Mouse (Mus musculus): ENCODE measurements around the gene Rab21. TPM values are rescaled to one million over a fixed set of nuclear protein-coding genes. Genes with fewer than 3 reads are reported as not detected.
"Not testable (repeated sequence)": the region's sequence is repeated elsewhere in the genome, so short reads cannot be mapped to it uniquely, and the experiment has no call there.

Gene Rab21
- total RNA-seq, 2 experiments from 2014 or later: 49.5 to 102 TPM

GRCm38 (mm10) chr10:115329010-115329530 lies 13.7 kb upstream of the Rab21 start:
- ATAC-seq (replicated peaks; ENCODE audit: poor library complexity): no peak

DNA sequence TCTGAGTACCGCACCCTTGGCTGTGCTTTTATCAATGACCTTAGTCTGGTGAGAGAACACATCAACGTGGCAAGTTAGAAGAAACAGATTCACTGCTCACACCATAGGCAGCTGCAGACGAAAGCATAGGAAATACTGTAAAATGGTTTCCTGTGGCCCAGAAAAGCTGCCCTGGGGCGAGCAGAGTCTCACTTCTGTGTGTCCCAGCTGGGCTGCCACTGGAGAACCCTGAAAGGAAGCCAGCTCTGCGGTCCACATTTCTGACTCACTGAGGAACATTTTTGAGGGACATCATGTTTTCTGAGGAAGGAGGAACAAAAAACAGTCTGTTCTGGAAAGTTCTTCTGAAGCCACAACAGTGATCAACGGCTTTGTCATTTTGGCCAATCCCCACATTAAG lies 13.1 kb upstream of the Rab21 start:
- ATAC-seq (replicated peaks; ENCODE audit: poor library complexity): peak; percentile 89

DNA sequence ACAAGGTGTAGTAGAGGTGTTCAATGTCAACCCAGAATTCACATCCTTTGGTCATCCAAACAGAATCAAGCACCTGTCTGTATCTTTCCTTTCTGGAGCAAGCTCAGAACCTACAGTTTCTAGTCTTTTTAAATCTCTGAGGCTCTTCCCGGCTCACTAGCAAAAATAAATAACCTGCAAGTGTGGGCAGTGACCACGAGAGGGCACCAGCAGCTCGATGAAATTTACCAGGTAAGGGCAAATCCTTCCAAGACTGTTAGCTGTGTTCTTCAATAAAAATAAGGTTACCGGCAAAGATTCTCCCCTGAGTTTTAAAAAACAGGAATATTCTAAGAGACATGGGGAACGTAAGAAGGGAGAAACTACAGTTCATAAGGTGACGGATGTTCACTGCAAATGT lies 7.9 kb upstream of the Rab21 start:
- ATAC-seq (replicated peaks; ENCODE audit: poor library complexity): peak; percentile 80

DNA sequence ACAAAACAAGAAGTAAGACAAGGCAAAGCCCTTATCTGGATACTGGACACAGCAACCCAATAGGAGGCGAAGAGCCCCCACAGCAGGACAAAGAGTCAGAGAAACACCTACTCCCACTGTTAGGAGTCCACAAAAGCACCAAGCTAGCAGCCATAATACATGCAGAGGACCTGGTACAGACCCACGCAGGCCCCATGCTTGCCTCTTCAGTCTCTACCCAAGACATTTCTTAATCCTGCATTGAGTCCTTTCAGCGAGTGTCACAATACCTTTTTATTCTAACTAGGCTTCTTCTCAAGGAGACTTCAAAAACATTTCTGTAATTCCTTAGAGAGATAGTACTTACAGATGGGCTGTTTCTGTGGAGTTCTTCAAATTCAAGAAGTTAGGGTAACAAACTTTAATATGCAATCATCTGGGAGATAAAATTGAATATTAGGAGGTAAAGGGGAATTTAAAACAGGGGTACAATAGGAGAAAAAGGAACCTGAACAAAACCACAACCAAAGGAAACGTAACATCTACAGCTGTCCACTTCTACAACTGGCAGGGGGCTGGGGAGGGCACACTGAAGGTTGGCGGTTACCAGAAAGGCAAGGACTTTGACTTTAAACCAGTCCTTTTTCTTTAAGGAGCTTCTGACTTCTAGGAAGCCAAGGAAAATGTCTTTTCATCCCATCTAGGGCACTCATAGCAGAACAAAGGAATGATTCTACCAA lies 6.1 kb upstream of the Rab21 start:
- peak; percentile 73 for ATAC-seq (replicated peaks; ENCODE audit: poor library complexity)

DNA sequence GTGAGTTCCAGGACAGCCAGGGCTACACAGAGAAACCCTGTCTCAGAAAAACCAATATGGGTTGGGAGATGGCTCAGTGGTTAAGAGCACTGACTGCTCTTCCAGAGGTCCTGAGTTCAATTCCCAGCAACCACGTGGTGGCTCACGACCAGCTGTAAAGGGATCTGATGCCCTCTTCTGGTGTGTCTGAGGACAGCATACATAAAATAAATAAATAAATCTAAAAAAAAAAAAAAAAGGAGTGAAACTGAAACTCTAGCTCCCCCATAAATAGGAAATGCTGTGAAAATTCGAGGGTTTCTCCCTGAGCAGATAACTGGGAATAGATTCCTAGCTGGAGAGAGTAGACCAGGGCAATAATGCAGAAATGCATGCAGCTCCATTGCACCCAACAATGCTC lies 3.0 kb upstream of the Rab21 start:
- not testable (repeated sequence) for ATAC-seq (replicated peaks; ENCODE audit: poor library complexity)

DNA sequence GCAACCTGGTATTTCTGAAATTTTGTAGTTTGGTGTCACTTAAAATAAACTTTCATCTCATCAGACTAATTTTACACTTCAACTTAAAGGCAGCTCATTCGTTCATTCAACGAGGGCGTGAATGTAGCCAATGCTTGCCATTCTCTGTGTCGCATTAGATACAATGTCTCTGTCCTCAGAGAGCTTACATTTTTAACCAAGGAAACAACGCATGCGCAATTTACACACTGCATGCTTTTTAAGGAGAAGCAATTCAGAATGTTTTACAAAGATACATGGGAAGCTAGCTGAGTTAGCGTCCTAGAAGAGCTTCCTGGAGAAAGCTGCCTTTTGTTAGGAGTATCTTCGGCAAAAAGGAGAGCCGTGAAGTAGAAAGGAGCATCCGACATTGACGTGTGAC lies 919 bp upstream of the Rab21 start:
- ATAC-seq (replicated peaks; ENCODE audit: poor library complexity): no peak

- peak; percentile 2; the same call in 1 of the 2 replicates for ATAC-seq (replicated peaks; ENCODE audit: poor library complexity)
Observed at GRCm38 (mm10) chr10:115314582-115315452, 577 bp downstream of the Rab21 start.

DNA sequence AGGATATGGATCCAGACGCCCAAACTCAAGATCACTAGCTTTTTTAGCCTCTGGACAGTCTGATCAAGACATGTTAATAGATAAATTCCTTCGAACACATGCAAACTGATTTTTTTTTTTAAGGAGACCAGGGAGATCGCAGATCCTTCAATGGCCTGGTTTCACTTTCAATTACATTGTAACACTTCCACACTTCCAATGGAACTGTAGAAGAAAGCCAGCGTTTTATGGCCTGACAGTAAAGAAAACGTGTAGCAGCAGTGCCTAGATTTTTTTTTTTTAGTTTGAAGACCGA lies 1.2 kb downstream of the Rab21 start:
- no peak; the same call in 1 of the 2 replicates for ATAC-seq (replicated peaks; ENCODE audit: poor library complexity)

- ATAC-seq (replicated peaks; ENCODE audit: poor library complexity): no peak
Observed at GRCm38 (mm10) chr10:115313641-115314286, 1.6 kb downstream of the Rab21 start.

- ATAC-seq (replicated peaks; ENCODE audit: poor library complexity): no peak
Observed at GRCm38 (mm10) chr10:115312732-115313131, 2.7 kb downstream of the Rab21 start.

DNA sequence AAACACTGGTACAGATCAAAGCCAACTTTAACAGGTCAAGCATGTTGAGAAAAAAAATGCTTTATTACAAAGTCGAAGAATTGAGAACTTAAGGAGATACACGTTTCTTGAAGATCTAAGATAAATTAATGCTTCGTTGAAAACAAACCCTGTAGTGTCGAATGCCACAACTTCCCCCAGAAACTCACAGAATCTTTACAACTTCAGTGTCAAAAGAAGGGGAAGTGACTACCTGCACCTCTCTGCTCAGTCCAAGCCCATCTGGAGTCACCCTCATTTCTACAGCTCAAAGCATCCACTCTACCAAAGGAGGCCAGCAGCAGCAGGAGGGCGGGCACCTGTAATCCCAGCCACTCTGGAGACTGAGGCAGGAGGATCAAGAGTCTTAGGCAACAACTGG lies 3.2 kb downstream of the Rab21 start:
- peak; percentile 26 for ATAC-seq (replicated peaks; ENCODE audit: poor library complexity)

DNA sequence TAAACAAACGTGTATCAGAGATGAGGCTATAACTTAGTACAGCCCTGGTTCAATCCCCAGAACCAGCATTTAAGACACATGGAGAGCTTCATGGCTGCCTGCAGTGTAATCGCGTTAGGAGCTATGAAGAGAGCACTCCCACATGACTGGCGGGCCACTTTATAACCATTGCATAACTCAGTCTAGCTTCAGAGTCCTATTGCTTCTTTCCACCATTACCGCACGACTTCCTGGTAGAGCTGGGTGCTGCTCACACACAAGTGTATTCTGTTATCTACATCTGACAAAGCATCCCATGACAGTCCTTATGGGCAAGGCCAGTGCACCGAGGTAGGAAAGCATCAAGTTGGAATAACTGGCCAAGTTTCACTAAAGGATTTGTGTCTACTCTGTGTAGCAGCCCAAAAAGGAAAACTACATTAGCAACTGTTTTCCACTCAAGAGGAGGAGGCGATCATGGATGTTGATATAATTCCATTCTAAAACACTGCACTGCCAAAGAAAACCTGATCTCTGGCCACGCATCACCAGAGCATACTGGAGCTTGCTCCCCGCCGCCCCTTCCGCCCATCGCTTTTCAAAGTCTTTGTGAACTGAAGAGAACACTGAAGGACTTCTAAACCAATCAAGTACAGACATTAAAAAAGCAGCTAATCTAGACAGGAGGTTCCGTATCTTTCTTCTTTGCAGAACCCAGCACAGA lies 4.0 kb downstream of the Rab21 start:
- peak; percentile 47 for ATAC-seq (replicated peaks; ENCODE audit: poor library complexity)

DNA sequence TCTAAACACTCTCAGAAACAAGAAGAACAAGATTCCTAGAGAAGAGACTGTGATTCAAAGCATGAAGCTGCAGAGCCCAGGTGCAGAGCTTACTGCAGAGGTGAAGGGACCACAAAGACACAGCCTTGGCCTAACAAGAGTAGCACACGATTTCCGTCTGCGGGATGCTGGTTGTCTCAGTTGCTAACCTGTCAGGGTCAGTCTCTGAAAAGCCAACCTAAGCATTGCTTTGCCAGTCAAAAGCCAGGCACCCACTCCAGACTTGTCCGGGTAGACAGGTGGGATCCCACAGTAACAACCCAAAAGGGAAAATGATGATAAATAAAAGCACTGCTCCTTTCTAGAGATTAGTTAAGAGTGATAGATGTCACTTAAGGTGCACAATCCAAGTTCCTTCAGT lies 6.2 kb downstream of the Rab21 start:
- ATAC-seq (replicated peaks; ENCODE audit: poor library complexity): no peak

GRCm38 (mm10) chr10:115307331-115307875 lies 8.0 kb downstream of the Rab21 start:
- no peak for ATAC-seq (replicated peaks; ENCODE audit: poor library complexity)

- ATAC-seq (replicated peaks; ENCODE audit: poor library complexity): no peak
Observed at GRCm38 (mm10) chr10:115298683-115299082, 16.7 kb downstream of the Rab21 start.

DNA sequence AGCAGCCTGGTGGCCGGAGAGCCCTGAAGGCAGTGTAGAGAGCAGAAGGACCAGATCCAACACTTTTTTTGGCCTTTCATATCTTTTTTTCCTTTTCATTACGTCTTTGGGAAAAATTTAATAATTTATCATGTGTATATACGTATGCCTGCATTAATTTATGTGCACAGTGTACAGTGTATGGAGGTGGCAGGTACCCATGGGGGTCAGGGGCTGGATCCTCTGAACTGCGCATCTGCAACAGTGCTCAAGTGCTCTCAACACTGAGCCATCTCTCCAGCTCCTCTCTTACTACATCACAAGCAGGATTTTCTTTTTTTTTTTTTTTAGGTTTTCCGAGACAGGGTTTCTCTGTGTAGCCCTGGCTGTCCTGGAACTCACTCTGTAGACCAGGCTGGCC lies 17.8 kb downstream of the Rab21 start:
- ATAC-seq (replicated peaks; ENCODE audit: poor library complexity): no peak

GRCm38 (mm10) chr10:115296401-115296935 lies 18.9 kb downstream of the Rab21 start:
- ATAC-seq (replicated peaks; ENCODE audit: poor library complexity): peak; percentile 44; the same call in 1 of the 2 replicates

- no peak for ATAC-seq (replicated peaks; ENCODE audit: poor library complexity)
Observed at GRCm38 (mm10) chr10:115295162-115295561, 20.2 kb downstream of the Rab21 start.

DNA sequence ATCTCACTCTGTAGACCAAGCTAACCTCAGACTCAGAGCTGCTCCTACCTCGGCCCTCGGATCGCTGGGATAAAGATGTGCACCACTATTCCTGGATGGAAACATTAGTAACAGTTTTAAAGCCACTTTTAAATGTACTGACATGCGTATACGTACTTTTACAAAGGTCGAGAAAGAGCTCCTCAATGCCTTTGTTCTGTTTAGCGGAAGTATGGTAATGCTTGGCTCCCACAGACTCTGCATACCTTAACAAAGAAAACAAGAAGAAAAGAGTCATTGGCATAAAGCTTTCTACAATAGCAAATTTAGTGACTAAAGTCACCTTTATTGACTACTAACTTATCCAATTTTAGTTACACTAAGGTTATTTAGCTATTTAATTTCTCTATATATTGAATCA lies 20.7 kb downstream of the Rab21 start:
- no peak for ATAC-seq (replicated peaks; ENCODE audit: poor library complexity)

DNA sequence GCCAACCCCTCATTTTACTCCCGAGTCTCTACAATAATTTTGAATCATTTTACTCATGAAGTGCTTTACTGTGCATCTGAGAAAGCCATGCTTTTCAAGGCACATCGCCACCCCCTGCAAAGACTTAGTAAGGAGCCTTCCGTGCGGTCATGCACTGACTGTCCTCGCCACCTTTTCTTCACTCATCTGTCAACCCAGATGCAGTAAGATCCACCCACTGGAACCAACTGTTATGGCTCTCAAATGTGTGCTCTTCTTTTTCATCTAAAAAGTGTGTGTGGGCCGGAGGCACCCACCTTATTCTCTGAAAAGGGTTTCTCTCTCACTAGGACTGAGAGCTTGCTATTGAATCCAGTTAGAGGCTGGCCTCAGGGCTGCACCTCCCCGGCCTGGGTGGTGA lies 21.4 kb downstream of the Rab21 start:
- no peak for ATAC-seq (replicated peaks; ENCODE audit: poor library complexity)

Data from megakaryocyte progenitor cell, adult 5-6 weeks (primary cell).